Mouse (Mus musculus) T-helper 1 cell (primary cell): ENCODE measurements at regions not wholly inside any gene's neighbourhood (a gene's known extent, or its start where the extent isn't known, plus 50 kb on each side); places are given as distances from the start of the nearest gene placed in this dataset.

Experiments used
- in situ Hi-C: fragments of 300-600 bp; cut with MboI, MseI; formaldehyde crosslinking; loops from one replicate; pipeline ENCODE4 v1.15.1; 2025; ENCODE audit warnings: high pct_unique_total_duplicates

DNA sequence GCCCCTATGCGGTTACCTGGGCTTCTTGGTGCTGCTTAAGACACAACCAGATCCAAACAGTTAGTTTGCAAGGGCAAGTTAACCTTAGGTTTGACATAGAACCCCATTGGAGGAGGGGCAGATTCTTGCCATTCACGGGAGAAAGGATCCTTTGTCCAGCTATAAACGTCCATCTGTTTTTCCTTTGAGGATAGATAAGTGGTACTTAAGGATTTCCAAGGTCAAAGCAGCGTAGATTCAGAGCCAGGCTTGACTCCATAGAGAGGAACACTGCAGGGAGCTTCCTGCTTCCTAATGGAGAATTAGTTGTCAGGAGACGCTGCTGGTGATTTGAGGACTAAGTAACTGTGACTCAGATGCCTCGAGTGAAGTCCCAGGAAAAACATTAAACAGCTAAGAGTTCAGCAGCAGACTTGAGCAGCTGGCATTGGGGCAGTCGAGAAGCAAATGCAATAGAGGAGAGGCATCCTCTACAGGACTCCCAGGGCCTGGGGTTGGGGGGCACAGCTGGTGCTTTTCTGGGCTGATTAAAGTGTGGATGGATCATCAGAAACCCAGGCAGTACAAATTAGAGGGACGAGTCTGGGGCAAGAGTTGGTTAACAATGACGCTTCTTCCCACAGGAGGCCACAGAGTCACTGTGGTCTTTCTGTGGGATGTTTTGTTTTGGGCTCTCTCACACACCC, 322.8 kb downstream of the Med10 start:
- in situ Hi-C loops, result no loop called here

GRCm38 (mm10) chr13:70127310-70127709, 325.1 kb downstream of the Med10 start:
- in situ Hi-C loops, result no loop called here

GRCm38 (mm10) chr13:70134544-70134943, 332.3 kb downstream of the Med10 start:
- in situ Hi-C loops, result no loop called here

- in situ Hi-C loops, result no loop called here
Observed at GRCm38 (mm10) chr13:70136209-70136608, 334.0 kb downstream of the Med10 start.

GRCm38 (mm10) chr13:70144461-70144860, 342.3 kb downstream of the Med10 start:
- in situ Hi-C loops, result no loop called here

DNA sequence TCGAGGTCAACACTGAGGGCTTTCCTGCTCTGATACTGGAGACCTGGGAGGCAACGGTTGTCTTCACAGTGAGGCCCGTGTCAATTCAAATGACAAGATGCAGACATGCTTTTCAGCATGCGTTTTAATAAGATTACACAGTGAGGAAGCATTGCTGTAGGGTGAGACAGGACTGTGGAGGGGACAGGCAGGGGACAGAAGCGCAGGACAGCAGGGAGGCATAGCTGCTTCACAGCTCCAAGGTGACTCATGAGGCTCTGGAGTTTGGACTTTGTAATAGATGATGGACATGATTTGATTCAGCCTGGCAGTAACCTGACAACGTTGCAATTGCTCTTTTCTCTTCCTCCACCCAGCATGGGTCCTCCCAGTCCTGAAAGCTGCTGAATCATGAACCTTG, 343.3 kb downstream of the Med10 start:
- in situ Hi-C loops, result no loop called here

GRCm38 (mm10) chr13:70149041-70149898, 347.1 kb downstream of the Med10 start:
- in situ Hi-C loops, result no loop called here

DNA sequence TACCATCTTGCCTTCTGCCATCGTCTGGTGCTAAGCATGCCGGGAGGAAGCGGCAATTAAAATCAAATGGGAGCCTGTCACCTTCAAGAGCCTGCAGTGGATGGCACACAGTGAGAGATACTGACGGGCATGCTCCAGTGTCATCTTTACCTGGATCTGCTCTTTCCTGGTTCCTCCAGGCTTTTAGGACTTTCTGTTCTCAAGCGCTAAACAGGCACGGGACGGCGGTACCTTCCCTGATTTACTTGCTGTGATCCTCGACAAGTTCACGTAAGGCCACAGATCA, 347.6 kb downstream of the Med10 start:
- in situ Hi-C loops, result no loop called here

DNA sequence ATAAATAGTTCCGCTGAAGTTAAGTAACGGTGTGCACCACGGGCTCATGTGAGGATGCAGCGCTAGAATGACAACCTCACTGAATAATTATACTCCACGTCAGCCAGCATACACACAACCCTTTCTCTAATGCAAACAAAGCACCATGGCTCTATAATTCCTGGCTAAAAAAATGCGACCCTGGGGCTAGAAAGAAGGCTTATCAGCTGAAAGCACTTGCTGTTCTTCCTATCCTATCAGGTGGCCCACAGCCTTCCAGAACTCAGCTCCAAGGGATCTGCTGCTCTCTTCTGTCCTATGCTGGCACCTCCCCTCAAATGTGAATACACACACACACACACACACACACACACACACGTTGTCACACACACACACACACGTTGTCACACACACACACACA, 350.9 kb downstream of the Med10 start:
- in situ Hi-C loops, result no loop called here

DNA sequence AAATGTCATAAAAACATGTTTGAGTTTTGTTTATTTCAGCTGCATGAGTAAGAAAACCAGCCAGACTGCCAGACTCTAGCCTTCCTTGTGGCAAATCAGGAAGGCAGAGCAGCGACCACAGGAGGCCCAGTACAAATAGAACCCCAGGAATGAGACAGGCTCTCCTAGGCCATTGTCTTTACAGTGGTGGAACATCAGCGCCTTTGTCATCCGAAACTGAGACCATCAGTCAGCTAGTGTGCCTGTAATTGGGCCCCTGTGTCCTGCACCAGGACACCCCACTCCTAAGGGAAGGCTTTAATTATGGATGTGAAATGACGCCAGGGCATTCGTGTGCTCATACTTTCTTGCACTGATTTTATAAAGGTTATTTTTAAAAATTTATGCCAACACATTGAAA, 353.4 kb downstream of the Med10 start:
- in situ Hi-C loops, result no loop called here

- in situ Hi-C loops, result no loop called here
Observed at GRCm38 (mm10) chr13:70156975-70157588, 354.9 kb downstream of the Med10 start.

DNA sequence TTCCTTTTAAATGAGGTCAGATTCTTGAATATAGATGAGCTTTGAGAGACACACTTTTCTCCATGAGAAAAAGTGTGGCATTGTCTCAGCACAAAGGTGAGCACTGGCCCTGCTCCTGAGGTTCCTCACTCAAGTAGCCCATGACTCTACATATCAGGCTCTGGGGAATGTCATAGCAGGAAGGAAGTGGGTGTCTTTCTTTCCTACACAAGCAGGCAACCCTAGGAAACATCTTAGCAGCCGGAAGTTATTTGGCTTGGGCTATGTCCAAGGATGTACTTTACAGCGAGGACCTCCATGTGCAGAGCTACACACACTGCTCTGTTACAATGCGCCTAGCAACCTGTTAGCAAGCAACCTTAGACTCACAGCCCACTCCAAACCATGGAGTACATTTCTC, 356.9 kb downstream of the Med10 start:
- in situ Hi-C loops, result no loop called here

DNA sequence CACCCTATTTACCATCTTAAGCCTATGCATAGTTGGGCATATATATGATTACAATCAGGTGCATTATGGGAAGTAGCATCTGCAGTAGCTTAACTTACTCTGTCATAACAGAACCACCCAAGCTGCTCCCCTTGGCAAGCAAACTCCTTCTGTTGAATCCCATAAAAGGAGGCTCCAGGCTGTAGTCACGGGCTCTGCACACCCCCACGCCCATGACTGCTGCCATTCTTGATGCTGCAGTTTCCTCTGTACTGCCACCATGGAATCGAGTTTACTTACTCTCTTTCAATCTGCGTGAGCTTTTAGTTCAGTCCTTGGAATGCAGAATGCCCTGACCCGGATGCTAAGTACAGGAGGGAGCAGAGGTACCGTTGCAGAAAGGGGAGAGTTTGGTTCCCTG, 357.4 kb downstream of the Med10 start:
- in situ Hi-C loops, result no loop called here

GRCm38 (mm10) chr13:70162115-70162514, 359.9 kb downstream of the Med10 start:
- in situ Hi-C loops, result no loop called here

GRCm38 (mm10) chr13:70165511-70166225, 363.5 kb downstream of the Med10 start:
- in situ Hi-C loops, result no loop called here

- in situ Hi-C loops, result no loop called here
Observed at GRCm38 (mm10) chr13:70167747-70168146, 365.6 kb downstream of the Med10 start.

- in situ Hi-C loops, result no loop called here
Observed at GRCm38 (mm10) chr13:70168906-70169305, 366.7 kb downstream of the Med10 start.

GRCm38 (mm10) chr13:70177066-70177465, 374.9 kb downstream of the Med10 start:
- in situ Hi-C loops, result no loop called here

DNA sequence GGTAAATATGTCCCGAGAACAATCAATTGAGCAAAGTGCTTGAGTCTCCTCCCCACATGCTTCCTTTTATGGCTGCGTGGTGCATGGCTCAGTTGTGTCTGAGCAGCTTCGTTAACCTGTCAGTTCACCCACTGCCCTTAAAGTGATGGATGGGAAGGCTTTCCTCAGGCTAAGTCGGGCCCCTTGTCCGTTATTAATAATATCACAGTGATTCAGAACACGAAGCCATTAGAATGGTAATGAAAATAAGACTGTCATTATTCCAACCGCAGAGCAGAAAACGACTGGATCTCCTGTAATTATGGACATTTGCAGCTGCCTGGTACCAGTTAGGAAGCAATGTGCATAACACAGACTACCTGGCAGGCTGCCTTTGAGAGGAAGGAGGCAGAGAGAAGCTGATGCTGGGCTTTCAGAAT, 375.9 kb downstream of the Med10 start:
- in situ Hi-C loops, result no loop called here

DNA sequence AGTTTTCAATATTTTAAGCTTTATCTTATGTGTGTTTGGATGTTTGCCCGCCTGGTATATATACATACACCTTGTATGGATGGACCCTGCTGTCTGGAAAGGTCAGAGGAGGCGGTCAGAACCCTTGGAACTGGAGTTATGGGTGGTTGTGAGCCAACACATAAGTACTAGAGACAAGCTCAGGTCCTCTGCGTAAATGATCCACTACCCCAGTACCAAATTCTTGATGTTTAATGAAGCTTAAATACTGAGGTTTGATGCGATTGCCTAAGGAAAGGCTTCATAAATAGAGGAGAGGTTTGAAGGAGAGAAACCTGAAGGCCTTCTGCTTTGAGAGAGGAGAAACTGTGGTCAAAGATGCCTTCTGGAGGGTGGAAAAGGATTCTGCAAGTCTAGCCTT, 388.8 kb downstream of the Med10 start:
- in situ Hi-C loops, result no loop called here

GRCm38 (mm10) chr13:70192101-70193025, 390.2 kb downstream of the Med10 start:
- in situ Hi-C loops, result no loop called here
